Mouse (Mus musculus) bone marrow macrophage, adult 2 months (primary cell): ENCODE results near the gene Mapk1ip1l. TPM values are rescaled to one million over a fixed set of nuclear protein-coding genes. Genes with fewer than 3 reads are reported as not detected.
"Not testable (repeated sequence)": the region's sequence is repeated elsewhere in the genome, so short reads cannot be mapped to it uniquely, and the experiment has no call there.

Experiments used
- H3K27ac ChIP-seq: 2 replicates; pipeline ENCODE4 v1.5.1; 2012; ENCODE audit warnings: low read depth, low read length; ENCODE audit not compliant: insufficient read depth
- H3K4me1 ChIP-seq: 2 replicates; pipeline ENCODE4 v1.6.1; 2012; ENCODE audit warnings: low read length; ENCODE audit not compliant: control insufficient read depth, insufficient read depth
- H3K4me3 ChIP-seq: 2 replicates; pipeline ENCODE4 v1.5.1; 2012; ENCODE audit warnings: mild to moderate bottlenecking, low read length, moderate library complexity; ENCODE audit not compliant: insufficient read depth
- CTCF ChIP-seq: IDR thresholded peaks from 2 replicates; pipeline ENCODE4 v1.5.1; 2012; ENCODE audit warnings: low read depth, mild to moderate bottlenecking, low read length, moderate library complexity
- POLR2A ChIP-seq: IDR thresholded peaks from 2 replicates; pipeline ENCODE4 v1.6.1; 2012; ENCODE audit warnings: mild to moderate bottlenecking, low read depth, low read length, borderline replicate concordance
- polyA plus RNA-seq: library from polyadenylated mRNA; stranded (reverse); fragments of >200 nt; gene quantifications from 2 replicates; pipeline ENCODE4 v1.2.4, GENCODE M21; 2012; ENCODE audit not compliant: missing spikeins, insufficient read depth, insufficient read length

The Mapk1ip1l gene
- polyA plus RNA-seq, 1 experiment: 60.7 TPM

- TF ChIP-seq POLR2A: no peak
- TF ChIP-seq CTCF: no peak
- H3K4me1 ChIP-seq: peaks cover 17% of the 10 kb centered on the region
- peak overlapping the region; percentile 97 for H3K4me3 ChIP-seq
Observed at GRCm38 (mm10) chr14:47298408-47298792, 334 bp downstream of the Mapk1ip1l start.

GRCm38 (mm10) chr14:47298819-47299261 is 774 bp downstream of the Mapk1ip1l start:
- Histone ChIP-seq H3K4me1 (peaks cover 17% of the 10 kb centered on the region), H3K27ac (peak overlapping the region; percentile 50), H3K4me3 (peak overlapping the region; percentile 97)
- TF ChIP-seq CTCF (no peak), POLR2A (no peak)

More at GRCm38 (mm10) chr14:47298408-47298792, 334 bp downstream of the Mapk1ip1l start:
- H3K27ac ChIP-seq: peak overlapping the region; percentile 76

DNA sequence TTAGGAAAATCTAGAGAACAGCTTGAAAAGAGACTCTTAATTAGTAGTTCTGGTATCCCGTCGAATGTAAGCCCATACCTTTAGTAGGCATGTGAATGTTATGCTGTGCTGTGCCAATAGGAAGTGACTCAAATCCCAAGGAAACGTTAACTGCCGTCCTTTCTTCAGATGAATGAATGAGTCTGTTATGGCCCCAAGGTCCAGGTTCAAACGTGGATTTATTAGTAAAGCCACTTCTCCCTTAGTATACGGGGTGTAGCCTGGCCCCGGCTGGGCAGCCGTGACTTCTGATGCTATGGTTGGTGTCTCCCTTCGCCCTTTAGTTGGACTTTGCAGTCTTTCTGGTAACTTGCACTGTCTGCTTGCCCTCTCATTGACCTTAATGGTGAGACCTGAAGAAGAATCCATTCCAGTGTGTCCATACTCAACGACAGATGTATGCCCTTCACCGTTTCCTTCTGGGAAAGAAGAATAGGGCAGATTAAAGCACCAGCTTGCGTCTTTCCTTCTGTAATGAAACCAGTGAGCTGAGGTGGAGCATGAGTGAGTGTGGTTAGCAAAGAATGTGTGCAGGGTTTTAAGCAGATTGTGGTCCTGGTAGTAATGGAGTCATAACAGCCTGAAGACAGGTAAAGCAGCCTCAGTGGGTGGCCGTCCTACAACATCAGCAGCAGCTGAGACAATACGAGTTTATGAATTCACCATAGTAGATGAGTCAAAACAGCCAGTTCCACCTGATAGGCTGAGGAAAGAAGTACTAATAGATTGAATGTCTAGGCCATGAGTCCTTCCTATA is 5.0 kb downstream of the Mapk1ip1l start:
- TF ChIP-seq CTCF (no peak), POLR2A (no peak)
- no peak overlapping the region for H3K4me3 ChIP-seq
- no peak overlapping the region for H3K27ac ChIP-seq
- H3K4me1 ChIP-seq: peaks cover 21% of the 10 kb centered on the region

- Histone ChIP-seq H3K27ac (no peak overlapping the region), H3K4me3 (no peak overlapping the region), H3K4me1 (peaks cover 18% of the 10 kb centered on the region)
- TF ChIP-seq POLR2A (no peak), CTCF (no peak)
Observed at GRCm38 (mm10) chr14:47304814-47305405, 6.8 kb downstream of the Mapk1ip1l start.

GRCm38 (mm10) chr14:47305933-47306332 is 7.9 kb downstream of the Mapk1ip1l start:
- H3K4me1 ChIP-seq: peaks cover 14% of the 10 kb centered on the region
- TF ChIP-seq POLR2A (no peak), CTCF (no peak)
- H3K4me3 ChIP-seq: no peak overlapping the region
- H3K27ac ChIP-seq: no peak overlapping the region

DNA sequence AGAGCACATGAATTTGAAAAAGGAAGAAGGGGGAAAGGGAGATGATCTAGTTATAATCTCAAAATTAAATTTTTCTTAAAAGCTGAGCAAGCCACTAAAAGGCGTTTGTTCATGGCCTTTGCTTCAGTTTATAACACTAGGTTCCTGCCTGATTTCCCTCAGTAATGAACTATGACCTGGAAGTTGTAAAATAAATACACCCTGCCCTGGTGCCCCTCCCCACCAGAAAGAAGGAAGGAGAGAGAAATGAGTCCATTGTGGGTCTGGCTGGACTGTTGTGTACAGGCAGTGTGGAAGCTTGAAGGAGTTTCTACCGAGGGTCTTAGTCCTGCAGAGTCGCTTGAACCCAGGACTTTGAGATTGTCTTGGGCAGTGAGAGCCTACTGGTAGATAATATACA is 9.6 kb downstream of the Mapk1ip1l start:
- no peak overlapping the region for H3K27ac ChIP-seq
- no peak for TF ChIP-seq POLR2A
- TF ChIP-seq CTCF: no peak
- no peak overlapping the region for H3K4me3 ChIP-seq
- peaks cover 10% of the 10 kb centered on the region for H3K4me1 ChIP-seq

GRCm38 (mm10) chr14:47309061-47309460 is 11.0 kb downstream of the Mapk1ip1l start:
- Histone ChIP-seq H3K4me1 (peaks cover 10% of the 10 kb centered on the region), H3K4me3 (no peak overlapping the region), H3K27ac (no peak overlapping the region)
- no peak for TF ChIP-seq POLR2A
- TF ChIP-seq CTCF: no peak

DNA sequence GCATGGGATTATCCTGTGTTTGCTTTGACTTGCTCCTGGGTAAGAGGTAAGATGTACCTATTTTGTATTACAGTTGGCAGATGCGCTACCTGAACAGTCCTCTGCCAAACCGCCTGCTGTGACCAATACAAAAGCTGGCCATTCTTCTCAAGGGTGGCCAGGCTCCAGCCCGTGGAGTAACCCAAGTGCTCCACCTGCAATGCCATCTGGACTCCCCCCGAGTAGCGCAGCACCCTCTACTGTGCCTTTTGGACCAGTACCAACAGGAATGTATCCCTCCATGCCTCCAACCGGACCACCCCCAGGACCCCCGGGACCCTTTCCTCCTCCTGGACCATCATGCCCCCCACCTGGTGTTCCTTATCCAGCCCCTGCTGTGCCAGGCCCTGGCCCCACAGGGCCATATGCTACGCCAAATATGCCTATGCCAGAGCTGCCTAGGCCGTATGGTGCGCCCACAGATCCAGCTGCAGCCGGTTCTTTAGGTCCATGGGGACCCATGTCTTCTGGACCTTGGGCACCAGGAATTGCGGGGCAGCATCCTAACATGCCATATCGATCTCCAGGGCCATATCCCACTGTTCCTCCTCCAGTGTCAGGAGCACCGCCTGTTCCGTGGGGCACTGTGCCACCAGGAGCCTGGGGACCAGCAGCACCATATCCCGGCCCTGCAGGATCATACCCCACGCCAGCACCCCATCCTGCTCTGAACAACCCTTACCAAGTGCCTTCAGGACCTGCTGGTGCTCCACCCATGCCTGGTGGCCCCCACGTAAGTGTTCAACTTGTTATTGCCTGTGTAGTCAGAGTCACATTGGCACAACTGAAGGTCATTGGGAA is 12.5 kb downstream of the Mapk1ip1l start:
- TF ChIP-seq CTCF (no peak), POLR2A (no peak)
- Histone ChIP-seq H3K4me3 (no peak overlapping the region), H3K4me1 (no peaks in the 10 kb centered on the region; the same call in none of the 2 replicates), H3K27ac (no peak overlapping the region)

DNA sequence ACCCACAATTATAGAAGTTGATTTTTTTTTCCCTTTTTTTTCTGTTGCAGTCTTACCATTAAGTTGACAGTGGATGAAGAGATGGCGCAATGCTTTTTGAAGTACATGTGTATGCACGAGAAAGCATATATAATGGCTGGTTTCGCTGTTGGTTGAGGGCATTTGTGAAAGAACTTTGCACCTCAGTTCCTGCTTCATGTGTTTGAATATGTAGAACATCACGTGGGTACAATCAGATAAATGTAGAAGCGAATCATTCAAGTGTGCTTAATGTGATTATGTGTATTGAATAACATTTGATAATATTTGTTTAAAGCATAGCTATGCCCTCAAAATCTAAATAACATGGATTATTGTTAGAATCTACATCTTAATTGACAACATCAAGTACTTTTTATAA is 21.3 kb downstream of the Mapk1ip1l start:
- no peak for TF ChIP-seq POLR2A
- TF ChIP-seq CTCF: no peak
- H3K4me1 ChIP-seq: no peaks in the 10 kb centered on the region
- no peak overlapping the region for H3K4me3 ChIP-seq
- H3K27ac ChIP-seq: no peak overlapping the region

- H3K4me3 ChIP-seq, H3K4me1 ChIP-seq, H3K27ac ChIP-seq: not testable (repeated sequence)
Observed at GRCm38 (mm10) chr14:47321581-47321980, 23.5 kb downstream of the Mapk1ip1l start.
